Mouse (Mus musculus): ENCODE results near the gene Igf2r. TPM values are rescaled to one million over a fixed set of nuclear protein-coding genes. Genes with fewer than 3 reads are reported as not detected.

Gene Igf2r
- polyA plus RNA-seq, 1 experiment from 2014 or later = 11.2 TPM

- Histone ChIP-seq H3K27ac (no peak overlapping the region), H3K4me2 (no peak overlapping the region), H3K4me1 (peaks cover 9% of the 10 kb centered on the region), H3K4me3 (no peak overlapping the region), H3K27me3 (replicated peaks) (no peaks in the 10 kb centered on the region), H3K9ac (no peak overlapping the region), H3K9me3 (peaks cover 9% of the 10 kb centered on the region), H3K36me3 (replicated peaks) (peaks cover 22% of the 10 kb centered on the region)
- WGBS = 89% methylated on average over 4 of the region's 4 CpGs
- no peak for ATAC-seq (replicated peaks)
Observed at GRCm38 (mm10) chr17:12739516-12739915, 29.9 kb downstream of the Igf2r start.

- Histone ChIP-seq H3K36me3 (replicated peaks) (peaks cover 25% of the 10 kb centered on the region), H3K4me2 (no peak overlapping the region), H3K4me1 (peaks cover 9% of the 10 kb centered on the region), H3K27me3 (replicated peaks) (no peaks in the 10 kb centered on the region), H3K9me3 (peaks cover 7% of the 10 kb centered on the region), H3K27ac (no peak overlapping the region), H3K9ac (no peak overlapping the region), H3K4me3 (no peak overlapping the region)
- WGBS = 68% methylated on average over 1 of the region's 1 CpGs
- ATAC-seq (replicated peaks) = no peak
Observed at GRCm38 (mm10) chr17:12737934-12738333, 31.5 kb downstream of the Igf2r start.

GRCm38 (mm10) chr17:12734205-12734857 is 35.1 kb downstream of the Igf2r start:
- no peak overlapping the region for H3K4me3 ChIP-seq

GRCm38 (mm10) chr17:12733128-12733527 is 36.3 kb downstream of the Igf2r start:
- no peaks in the 10 kb centered on the region for H3K27me3 ChIP-seq (replicated peaks)
- H3K27ac ChIP-seq = no peak overlapping the region
- no peak for ATAC-seq (replicated peaks)
- no peaks in the 10 kb centered on the region for H3K4me1 ChIP-seq
- H3K36me3 ChIP-seq (replicated peaks) = peaks cover 15% of the 10 kb centered on the region; the same call in 1 of the 2 replicates
- H3K9me3 ChIP-seq = no peaks in the 10 kb centered on the region
- H3K4me2 ChIP-seq = no peak overlapping the region
- no peak overlapping the region for H3K9ac ChIP-seq
- H3K4me3 ChIP-seq = no peak overlapping the region
- 93% methylated on average over 6 of the region's 6 CpGs for WGBS

More at GRCm38 (mm10) chr17:12734205-12734857, 35.1 kb downstream of the Igf2r start:
- H3K27me3 ChIP-seq (replicated peaks) = no peaks in the 10 kb centered on the region
- ATAC-seq (replicated peaks) = no peak
- peaks cover 19% of the 10 kb centered on the region; the same call in 1 of the 2 replicates for H3K36me3 ChIP-seq (replicated peaks)
- H3K9ac ChIP-seq = no peak overlapping the region
- no peak overlapping the region for H3K27ac ChIP-seq
- 70% methylated on average over 12 of the region's 12 CpGs for WGBS
- no peaks in the 10 kb centered on the region for H3K9me3 ChIP-seq
- no peak overlapping the region for H3K4me2 ChIP-seq
- no peaks in the 10 kb centered on the region for H3K4me1 ChIP-seq

- no peak overlapping the region for H3K4me3 ChIP-seq
- H3K9me3 ChIP-seq = no peaks in the 10 kb centered on the region
- H3K4me1 ChIP-seq = no peaks in the 10 kb centered on the region
- H3K27me3 ChIP-seq (replicated peaks) = no peaks in the 10 kb centered on the region
- H3K4me2 ChIP-seq = no peak overlapping the region
- H3K27ac ChIP-seq = no peak overlapping the region
- H3K9ac ChIP-seq = no peak overlapping the region
- ATAC-seq (replicated peaks) = no peak
- 59% methylated on average over 1 of the region's 1 CpGs for WGBS
- peaks cover 13% of the 10 kb centered on the region; the same call in 1 of the 2 replicates for H3K36me3 ChIP-seq (replicated peaks)
Observed at GRCm38 (mm10) chr17:12728536-12728935, 40.9 kb downstream of the Igf2r start.

GRCm38 (mm10) chr17:12727748-12728147 is 41.7 kb downstream of the Igf2r start:
- Histone ChIP-seq H3K9ac (no peak overlapping the region), H3K4me3 (no peak overlapping the region), H3K9me3 (no peaks in the 10 kb centered on the region), H3K27me3 (replicated peaks) (no peaks in the 10 kb centered on the region), H3K4me1 (no peaks in the 10 kb centered on the region), H3K4me2 (no peak overlapping the region), H3K36me3 (replicated peaks) (peaks cover 12% of the 10 kb centered on the region; the same call in 1 of the 2 replicates), H3K27ac (no peak overlapping the region)
- WGBS = 83% methylated on average over 3 of the region's 3 CpGs
- no peak for ATAC-seq (replicated peaks)

GRCm38 (mm10) chr17:12725871-12726270 is 43.6 kb downstream of the Igf2r start:
- H3K9me3 ChIP-seq = no peaks in the 10 kb centered on the region
- H3K4me2 ChIP-seq = no peak overlapping the region
- no peak overlapping the region for H3K4me3 ChIP-seq
- no peaks in the 10 kb centered on the region for H3K27me3 ChIP-seq (replicated peaks)
- no peak overlapping the region for H3K9ac ChIP-seq
- no peak for ATAC-seq (replicated peaks)
- H3K27ac ChIP-seq = 0 out of 2 replicates have a peak overlapping the region, but pooled peaks have one; percentile 38
- peaks cover 11% of the 10 kb centered on the region; the same call in 1 of the 2 replicates for H3K36me3 ChIP-seq (replicated peaks)
- H3K4me1 ChIP-seq = no peaks in the 10 kb centered on the region
- WGBS = 64% methylated on average over 4 of the region's 4 CpGs

- Histone ChIP-seq H3K27me3 (replicated peaks) (no peaks in the 10 kb centered on the region), H3K36me3 (replicated peaks) (peaks cover 9% of the 10 kb centered on the region; the same call in 1 of the 2 replicates), H3K27ac (peak overlapping the region; percentile 34; the same call in 1 of the 2 replicates), H3K4me2 (no peak overlapping the region), H3K4me3 (no peak overlapping the region), H3K4me1 (no peaks in the 10 kb centered on the region), H3K9me3 (no peaks in the 10 kb centered on the region), H3K9ac (0 out of 2 replicates have a peak overlapping the region, but pooled peaks have one; percentile 2)
- ATAC-seq (replicated peaks) = 0 out of 2 replicates have a peak, but pooled peaks have one; percentile 6
- WGBS = 73% methylated on average over 6 of the region's 6 CpGs
Observed at GRCm38 (mm10) chr17:12724767-12725744, 44.4 kb downstream of the Igf2r start.

- no peak for ATAC-seq (replicated peaks)
- Histone ChIP-seq H3K4me1 (no peaks in the 10 kb centered on the region), H3K4me3 (no peak overlapping the region), H3K36me3 (replicated peaks) (peaks cover 12% of the 10 kb centered on the region), H3K27me3 (replicated peaks) (no peaks in the 10 kb centered on the region), H3K4me2 (no peak overlapping the region), H3K9ac (no peak overlapping the region), H3K9me3 (no peaks in the 10 kb centered on the region), H3K27ac (0 out of 2 replicates have a peak overlapping the region, but pooled peaks have one; percentile 34)
- WGBS = 93% methylated on average over 5 of the region's 5 CpGs
Observed at GRCm38 (mm10) chr17:12723986-12724766, 45.3 kb downstream of the Igf2r start.

GRCm38 (mm10) chr17:12722622-12723021 is 46.8 kb downstream of the Igf2r start:
- Histone ChIP-seq H3K9ac (no peak overlapping the region), H3K36me3 (replicated peaks) (peaks cover 16% of the 10 kb centered on the region), H3K4me3 (no peak overlapping the region), H3K27ac (no peak overlapping the region), H3K4me1 (no peaks in the 10 kb centered on the region), H3K4me2 (no peak overlapping the region), H3K27me3 (replicated peaks) (no peaks in the 10 kb centered on the region), H3K9me3 (no peaks in the 10 kb centered on the region)
- 48% methylated on average over 8 of the region's 8 CpGs for WGBS
- ATAC-seq (replicated peaks) = no peak

- Histone ChIP-seq H3K4me3 (no peak overlapping the region), H3K4me1 (no peaks in the 10 kb centered on the region), H3K4me2 (no peak overlapping the region), H3K9me3 (no peaks in the 10 kb centered on the region), H3K36me3 (replicated peaks) (peaks cover 22% of the 10 kb centered on the region), H3K9ac (no peak overlapping the region), H3K27ac (no peak overlapping the region), H3K27me3 (replicated peaks) (no peaks in the 10 kb centered on the region)
- 89% methylated on average over 5 of the region's 5 CpGs for WGBS
- no peak for ATAC-seq (replicated peaks)
Observed at GRCm38 (mm10) chr17:12721118-12721886, 48.2 kb downstream of the Igf2r start.
